Mouse (Mus musculus) ovary, postnatal 10 days (tissue): ENCODE results near the gene Nle1.
A peak's percentile ranks its signal among the peaks of the same experiment; 100 is the strongest.
"Not testable (repeated sequence)": the region's sequence is repeated elsewhere in the genome, so short reads cannot be mapped to it uniquely, and the experiment has no call there.

ENCODE experiments used
- DNase-seq: peaks from one replicate; pipeline ENCODE4 v3.0.0; 2022; ENCODE audit warnings: low spot score

Gene Nle1

GRCm38 (mm10) chr11:82907651-82908607 lies at the start of gene Nle1:
Nle1 (minus strand) TSS chr11:82908411.
- DNase-seq, result peak; percentile 93

GRCm38 (mm10) chr11:82956925-82957324 lies 48.7 kb upstream of the Nle1 start:
- no peak for DNase-seq

GRCm38 (mm10) chr11:82954631-82955030 lies 46.4 kb upstream of the Nle1 start:
- no peak for DNase-seq

- no peak for DNase-seq
Measured at GRCm38 (mm10) chr11:82952612-82953542, 44.7 kb upstream of the Nle1 start.

- DNase-seq, result no peak
Measured at GRCm38 (mm10) chr11:82951865-82952611, 43.8 kb upstream of the Nle1 start.

- no peak for DNase-seq
Measured at GRCm38 (mm10) chr11:82950736-82951481, 42.7 kb upstream of the Nle1 start, which contains the start of gene Slfn5. Slfn5 (plus strand) TSS chr11:82951349.

- no peak for DNase-seq
Measured at GRCm38 (mm10) chr11:82949036-82949435, 40.8 kb upstream of the Nle1 start.

- no peak for DNase-seq
Measured at GRCm38 (mm10) chr11:82947457-82947856, 39.2 kb upstream of the Nle1 start.

GRCm38 (mm10) chr11:82945636-82946035 lies 37.4 kb upstream of the Nle1 start:
- DNase-seq, result no peak

- no peak for DNase-seq
Measured at GRCm38 (mm10) chr11:82943336-82943735, 35.1 kb upstream of the Nle1 start.

GRCm38 (mm10) chr11:82933186-82933585 lies 25.0 kb upstream of the Nle1 start:
- no peak for DNase-seq

GRCm38 (mm10) chr11:82931671-82932450 lies 23.6 kb upstream of the Nle1 start:
- DNase-seq, result not testable (repeated sequence)

- DNase-seq, result not testable (repeated sequence)
Measured at GRCm38 (mm10) chr11:82931161-82931560, 22.9 kb upstream of the Nle1 start.

GRCm38 (mm10) chr11:82930391-82930955 lies 22.3 kb upstream of the Nle1 start:
- not testable (repeated sequence) for DNase-seq

GRCm38 (mm10) chr11:82929633-82929950 lies 21.4 kb upstream of the Nle1 start:
- no peak for DNase-seq

GRCm38 (mm10) chr11:82928897-82929632 lies 20.9 kb upstream of the Nle1 start:
- DNase-seq, result no peak

- DNase-seq, result not testable (repeated sequence)
Measured at GRCm38 (mm10) chr11:82923910-82924309, 15.7 kb upstream of the Nle1 start.

- DNase-seq, result no peak
Measured at GRCm38 (mm10) chr11:82921691-82922090, 13.5 kb upstream of the Nle1 start.

- no peak for DNase-seq
Measured at GRCm38 (mm10) chr11:82920768-82921167, 12.6 kb upstream of the Nle1 start.
